Mouse (Mus musculus) layer of hippocampus, adult 18-20 months (tissue): ENCODE results near the gene Fam90a1b. TPM values are rescaled to one million over a fixed set of nuclear protein-coding genes. Genes with fewer than 3 reads are reported as not detected.
A peak's percentile ranks its signal among the peaks of the same experiment; 100 is the strongest.
"Not testable (repeated sequence)": the region's sequence is repeated elsewhere in the genome, so short reads cannot be mapped to it uniquely, and the experiment has no call there.

Experiments
- DNase-seq, 2 experiments: peaks; one replicate each; pipeline ENCODE4 v3.0.0; 2022; ENCODE audit warnings: low spot score in 2 of 2
- long read RNA-seq: library from polyadenylated mRNA; stranded (forward); transcript quantifications from one replicate; pipeline ENCODE4 v2.0.0, GENCODE M21; 2021
- microRNA-seq, 2 experiments: library from miRNA; unstranded; fragments of <30 nt; microRNA quantifications; one replicate each; pipeline ENCODE4 v1.2.0; 2021
- total RNA-seq, 2 experiments: library from RNA; stranded (reverse); gene quantifications; 2 replicates each; pipeline ENCODE4 v1.2.3; 2021

Gene Fam90a1b
- not detected for total RNA-seq
- long read RNA-seq = 0 reads

- DNase-seq = peak; percentile 97 to 98
These were observed at the start of gene Fam90a1b, which contains the start of gene Apoo for GRCm38 (mm10) chrX:94366670-94367241. TSS of gene Fam90a1b (minus strand) at chrX:94366777. TSS of gene Apoo (plus strand) at chrX:94367117.

GRCm38 (mm10) chrX:94408975-94409374 is 42.4 kb upstream of the Fam90a1b start:
- DNase-seq = no peak

- no peak for DNase-seq
These were observed 12.2 kb upstream of the Fam90a1b start for GRCm38 (mm10) chrX:94378734-94379133.

GRCm38 (mm10) chrX:94367248-94367647 is 671 bp upstream of the Fam90a1b start:
- DNase-seq = no peak

GRCm38 (mm10) chrX:94366029-94366428 is 548 bp downstream of the Fam90a1b start:
- DNase-seq = no peak

- no peak for DNase-seq
These were observed 1.1 kb downstream of the Fam90a1b start for GRCm38 (mm10) chrX:94365381-94365925.

- DNase-seq = not testable (repeated sequence)
These were observed 22.9 kb downstream of the Fam90a1b start for GRCm38 (mm10) chrX:94343638-94344037.

- peak in 1 of 2 experiments; percentile 12 for DNase-seq
These were observed 45.3 kb downstream of the Fam90a1b start for GRCm38 (mm10) chrX:94321036-94321902.

Small RNAs within 50 kb of the gene (microRNA-seq; reads per million reads assigned to microRNA genes)
- 0 reads per million in 2 experiments for gene Gm44477

Other genes starting within 250 kb of the Fam90a1b start
- 10 to 100 TPM; 34.1 to 36.4 TPM for gene Zfx, start 243.1 kb downstream of the Fam90a1b start, total RNA-seq
- 100 to 1,000 TPM; 120 to 235 TPM for gene Eif2s3x, start 153.9 kb downstream of the Fam90a1b start, total RNA-seq
- 10 to 100 TPM; 27.1 to 29.2 TPM for gene Klhl15, start 132.2 kb downstream of the Fam90a1b start, total RNA-seq
- gene Apoo, start 340 bp upstream of the Fam90a1b start, total RNA-seq = 10 to 100 TPM; 55.2 to 70.4 TPM
- 100 to 1,000 TPM; 525 to 550 TPM for gene Maged1, start 175.4 kb upstream of the Fam90a1b start, total RNA-seq